Mouse (Mus musculus) ES-CJ7 (cell line): Measurements from ENCODE around the gene Agtpbp1.
A peak's percentile ranks its signal among the peaks of the same experiment; 100 is the strongest.

Experiments used
- DNase-seq: peaks from one replicate; pipeline ENCODE4 v3.0.0; 2011; ENCODE audit warnings: low read depth, low spot score

Agtpbp1 gene

DNA sequence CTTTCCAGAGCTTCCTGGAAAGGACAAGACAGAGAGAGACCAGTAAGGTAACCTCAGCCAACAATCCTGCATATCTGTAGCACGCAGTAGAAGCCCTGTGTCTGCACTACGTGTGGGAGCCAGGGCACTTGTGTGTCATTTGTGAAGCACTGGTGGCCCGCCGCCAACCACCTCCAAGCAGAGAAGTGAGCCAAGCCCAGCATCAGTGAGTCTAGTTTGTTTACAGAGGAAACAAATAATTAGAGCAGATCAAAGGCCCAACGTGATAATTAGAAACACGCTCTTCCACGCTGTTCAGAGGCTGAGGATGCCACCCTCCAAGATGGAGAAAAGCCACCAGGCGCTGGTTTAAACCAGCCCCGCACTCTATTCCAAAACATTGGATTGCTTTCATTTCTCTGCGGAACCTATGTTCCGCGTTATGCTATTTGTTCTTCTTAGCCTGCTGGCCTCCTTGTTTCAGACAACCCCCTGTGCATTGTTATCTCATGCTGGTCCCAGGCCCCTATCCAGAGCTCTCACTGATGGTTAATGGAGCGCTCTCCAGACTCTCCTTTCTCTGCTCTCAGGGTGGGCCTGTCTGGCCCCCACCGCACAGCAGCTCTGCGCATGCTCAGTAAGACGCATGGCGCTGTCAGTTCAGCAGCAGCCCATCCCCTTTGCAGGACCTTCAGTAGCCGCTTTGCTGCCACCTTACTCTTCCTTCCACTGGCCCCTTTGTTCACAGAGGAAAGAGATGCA lies 153.7 kb downstream of the Agtpbp1 start:
- DNase-seq, result peak; percentile 32

DNA sequence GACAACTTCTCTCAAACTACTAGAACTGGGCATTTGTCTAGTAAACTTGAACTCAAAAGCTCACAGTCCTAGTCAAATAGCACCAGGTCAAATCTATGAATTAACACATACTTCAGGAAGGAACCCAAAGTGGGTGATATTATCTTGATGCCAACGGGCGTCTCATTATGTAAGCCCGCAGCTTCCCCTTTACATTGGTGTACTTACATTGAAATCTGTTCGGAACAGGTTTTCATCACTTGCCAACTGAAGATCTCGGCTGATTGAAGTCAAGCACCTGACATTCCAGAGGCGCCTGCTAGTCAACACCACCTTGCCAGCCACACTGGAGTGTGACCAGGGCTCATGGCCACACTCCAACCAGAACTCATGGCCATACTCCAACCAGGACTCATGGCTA lies 155.7 kb downstream of the Agtpbp1 start:
- DNase-seq, result no peak

DNA sequence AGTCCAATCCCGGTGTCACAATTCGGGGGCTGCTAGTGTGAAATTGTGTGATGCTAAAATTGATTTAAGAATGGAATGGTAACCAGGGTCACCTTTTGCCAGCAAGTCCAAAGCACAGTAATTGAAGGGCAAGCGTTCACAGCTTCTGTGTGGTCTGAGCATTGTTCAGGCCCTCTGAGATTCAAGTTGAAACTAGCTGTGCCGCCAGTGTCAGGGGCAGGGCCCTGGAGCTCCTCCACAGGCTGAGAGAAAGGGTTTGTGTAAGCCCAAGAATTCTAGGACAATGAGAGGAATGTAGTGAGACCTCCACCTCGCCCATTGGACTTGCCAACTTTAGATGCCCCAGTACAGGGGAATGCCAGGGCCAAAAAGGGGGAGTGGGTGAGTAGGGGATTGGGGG lies 161.2 kb downstream of the Agtpbp1 start:
- DNase-seq, result peak; percentile 72

DNA sequence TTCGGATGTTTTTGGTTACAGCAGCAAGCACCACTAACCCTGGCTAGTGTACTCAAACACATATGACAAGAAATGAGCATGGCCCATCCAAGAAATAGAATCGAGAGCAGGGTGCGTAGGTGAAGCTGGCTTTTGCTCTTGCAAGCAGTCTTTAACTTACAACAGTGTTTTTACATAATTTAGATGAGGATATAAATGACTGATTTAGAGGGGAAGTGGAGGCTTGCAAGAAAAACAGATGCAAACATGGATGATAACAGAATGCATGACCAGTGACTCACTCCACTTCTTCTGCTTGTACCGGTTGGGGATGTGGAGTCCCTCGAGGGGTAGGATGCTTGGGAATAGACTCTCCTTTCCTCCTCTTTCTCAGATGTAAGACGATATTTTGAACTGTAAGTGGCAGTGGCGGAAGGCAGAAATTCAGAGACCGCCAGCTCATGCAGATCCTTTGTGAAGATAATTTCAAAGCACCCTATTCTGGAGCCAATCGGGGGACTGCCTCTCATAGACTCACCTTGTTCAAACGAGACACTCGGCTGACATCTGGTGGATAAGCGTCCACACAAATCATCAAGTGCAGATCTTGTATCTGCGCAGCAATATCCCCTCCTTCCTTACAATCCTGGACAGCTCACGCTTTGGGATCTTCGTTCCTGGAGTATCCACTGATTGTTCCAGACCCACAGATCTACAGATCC lies 168.3 kb downstream of the Agtpbp1 start:
- DNase-seq, result peak; percentile 18

DNA sequence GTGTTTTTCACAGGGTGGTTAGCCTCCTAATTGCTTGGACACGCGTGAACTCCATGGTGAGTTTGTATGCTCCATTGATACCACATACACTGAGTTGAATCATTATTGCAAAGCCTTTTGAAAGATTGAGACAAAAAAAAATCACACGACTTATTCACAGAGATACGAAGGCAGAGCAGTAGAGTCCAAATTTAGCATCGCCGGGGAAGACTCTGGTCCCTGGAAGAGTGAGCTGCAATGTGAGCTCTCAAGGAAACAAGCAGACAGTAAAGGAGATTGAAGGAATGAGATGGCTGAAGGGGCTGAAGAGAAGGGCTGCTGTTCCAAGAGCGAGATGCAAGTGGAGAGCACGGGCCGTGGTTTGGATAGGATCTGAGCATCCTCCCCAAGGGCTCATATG lies 171.1 kb downstream of the Agtpbp1 start:
- DNase-seq, result no peak

DNA sequence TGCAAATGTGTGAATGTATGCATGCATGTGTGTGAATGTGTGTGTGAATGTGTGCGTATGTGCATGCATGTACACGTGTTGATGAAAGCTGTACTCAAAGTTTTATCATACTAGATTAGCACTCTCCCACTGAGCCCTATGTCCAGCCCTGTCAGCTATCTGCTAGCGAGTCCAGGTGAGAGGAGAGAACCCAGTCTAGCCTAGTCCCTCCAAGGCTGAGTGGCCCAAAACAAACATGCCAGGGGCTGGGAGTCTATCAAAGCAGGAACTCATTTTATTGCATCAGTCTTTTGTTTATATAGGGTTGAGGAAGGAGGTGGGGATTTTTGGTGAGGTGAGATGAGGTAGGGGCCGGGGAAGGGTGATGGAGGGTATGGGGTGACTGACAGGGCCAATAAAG lies 172.4 kb downstream of the Agtpbp1 start:
- no peak for DNase-seq

DNA sequence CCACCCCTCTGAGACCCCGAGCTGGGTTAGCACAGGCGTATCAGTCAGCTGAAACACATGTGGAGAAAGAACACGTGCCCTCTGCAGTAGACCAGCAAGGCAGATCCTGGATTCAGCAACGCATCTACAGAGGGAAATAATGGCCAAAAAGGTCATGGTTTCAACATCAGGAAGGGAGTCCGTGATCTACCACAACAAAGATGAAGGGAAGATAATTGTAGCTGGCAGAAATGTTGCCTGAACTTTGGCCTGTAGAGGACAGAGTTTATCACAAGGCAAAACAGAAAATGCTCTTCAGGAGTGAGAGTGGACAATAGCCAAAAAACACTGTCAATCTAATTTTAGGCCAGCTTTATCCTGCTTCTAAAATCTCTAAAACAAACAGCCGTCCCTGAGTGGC lies 177.8 kb downstream of the Agtpbp1 start:
- DNase-seq, result no peak

DNA sequence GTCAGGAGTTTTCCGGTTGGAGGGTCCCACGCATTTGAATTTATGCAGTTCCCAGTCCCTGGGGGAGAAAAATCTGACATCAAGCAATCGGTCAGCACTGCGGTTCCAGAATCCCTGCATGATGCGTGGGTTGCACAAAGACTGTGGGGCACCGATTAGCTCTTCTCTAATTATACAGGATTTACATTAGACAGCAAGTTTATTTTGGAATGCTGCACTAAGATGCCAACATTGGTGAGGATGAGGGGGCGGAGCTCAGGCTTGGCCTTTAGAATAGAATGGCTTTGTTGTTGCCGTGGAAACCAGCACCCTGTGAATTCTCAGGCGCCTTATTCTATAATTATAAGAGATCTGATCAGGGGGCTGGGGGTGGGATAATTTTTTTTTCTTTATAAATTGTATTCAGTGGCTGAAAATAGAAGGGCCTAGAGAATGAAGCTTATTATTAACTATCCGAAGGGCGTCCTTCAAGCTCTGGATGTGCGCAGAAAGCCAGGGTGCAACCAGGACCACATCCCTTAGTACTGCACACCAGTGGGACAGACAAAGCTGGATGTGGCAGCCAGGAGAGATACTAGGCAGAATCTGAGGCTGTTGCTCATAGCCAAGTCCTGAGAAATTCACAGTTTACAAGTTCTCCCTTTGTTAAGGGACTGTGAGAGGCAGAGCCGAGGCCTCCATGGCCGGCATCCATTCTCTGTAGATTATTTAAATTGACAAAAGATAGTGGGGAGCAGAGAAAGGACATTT lies 182.8 kb downstream of the Agtpbp1 start:
- no peak for DNase-seq

DNA sequence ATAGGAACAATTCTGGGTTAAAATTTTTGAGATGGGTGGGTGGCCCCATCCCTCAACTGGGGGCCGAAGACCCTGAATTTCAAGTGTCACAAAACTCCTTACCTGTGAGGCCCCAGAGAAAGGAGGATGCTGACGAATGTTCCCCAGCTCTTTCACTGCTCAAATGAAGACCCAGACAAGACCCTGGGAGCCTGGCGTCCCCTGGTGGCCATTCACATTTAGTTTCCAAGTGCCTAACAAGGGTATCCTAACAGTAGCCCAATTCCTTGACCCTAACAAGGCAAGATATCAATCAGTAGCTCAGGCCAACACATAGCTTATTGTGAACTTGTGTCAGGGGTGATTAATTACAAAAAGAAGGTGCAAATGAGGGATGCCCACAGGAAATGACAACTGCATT lies 187.5 kb downstream of the Agtpbp1 start:
- DNase-seq, result peak; percentile 45
